8 mouse cellular contexts compared by ENCODE assay signal in genomic region chr11:106065073-106065922, GRCm38 (mm10). TPM values are rescaled to one million over a fixed set of nuclear protein-coding genes. Genes with fewer than 3 reads are reported as not detected.
DNase-seq lines count a peak whose midpoint lies in the region; ATAC-seq and TF ChIP-seq lines count a peak whose summit lies in the region.

No protein-coding gene starts in this region.

- no peak for TF ChIP-seq CTCF in MEL (IDR thresholded peaks at IDR 0.05 in 2 of 3, conservative IDR thresholded peaks at IDR 0.05 in 1 of 3; ENCODE audit: control insufficient read depth in 1 of 3, insufficient read depth in 1 of 3, low read depth in 2 of 3, low read length in 3 of 3, poor library complexity in 1 of 3, severe bottlenecking in 1 of 3)

- ATAC-seq in heart, embryonic 12.5 days (ENCODE audit: insufficient number of reproducible peaks, low FRiP score): no peak
- no peak for ATAC-seq in hindbrain, embryonic 12.5 days (ENCODE audit: low FRiP score)
- peak; percentile 49 for ATAC-seq in megakaryocyte-erythroid progenitor cell, adult 5-6 weeks (replicated peaks; ENCODE audit: low FRiP score, low TSS enrichment, poor library complexity, severe bottlenecking)

- H3K9ac ChIP-seq in heart, embryonic 12.5 days: peak overlapping the region; percentile 91
- peak overlapping the region; percentile 50 for H3K9ac ChIP-seq in MEL (ENCODE audit: control insufficient read depth, low read depth, low read length, poor library complexity, severe bottlenecking)
- no peak overlapping the region; the same call in 1 of the 2 replicates for H3K9ac ChIP-seq in hindbrain, embryonic 12.5 days

- H3K9me3 ChIP-seq in heart, embryonic 12.5 days (replicated peaks): no peaks in the 10 kb centered on the region
- H3K9me3 ChIP-seq in MEL (replicated peaks; ENCODE audit: insufficient read depth, low read length): no peaks in the 10 kb centered on the region
- H3K9me3 ChIP-seq in hindbrain, embryonic 12.5 days (replicated peaks): no peaks in the 10 kb centered on the region

- intact Hi-C loops in heart, postnatal 36 days (cut with DNase I): no loop called here

- peaks cover 13% of the 10 kb centered on the region; the same call in 1 of the 2 replicates for H3K4me1 ChIP-seq in heart, embryonic 12.5 days (replicated peaks)
- peaks cover 5 to 12% of the 10 kb centered on the region in 2 experiments for H3K4me1 ChIP-seq in MEL (ENCODE audit: control insufficient read depth in 1 of 2, insufficient read depth in 2 of 2, low read length in 2 of 2)
- H3K4me1 ChIP-seq in hindbrain, embryonic 12.5 days: peaks cover 8% of the 10 kb centered on the region

- no peak for TF ChIP-seq POLR2A in MEL (IDR thresholded peaks at IDR 0.05; ENCODE audit: control insufficient read depth in 1 of 2, insufficient read depth in 1 of 2, low read depth in 1 of 2, low read length in 2 of 2, poor library complexity in 1 of 2)

- H3K36me3 ChIP-seq in heart, embryonic 12.5 days: peaks cover 11% of the 10 kb centered on the region
- peaks cover 0 to 14% of the 10 kb centered on the region in 2 experiments; a peak in 2 of 4 replicates for H3K36me3 ChIP-seq in MEL (ENCODE audit: control insufficient read depth in 1 of 2, insufficient read depth in 2 of 2, low read length in 2 of 2)
- H3K36me3 ChIP-seq in hindbrain, embryonic 12.5 days: no peaks in the 10 kb centered on the region; the same call in 1 of the 2 replicates

- H3K4me2 ChIP-seq in heart, embryonic 12.5 days: peak overlapping the region; percentile 77
- peak overlapping the region; percentile 76 for H3K4me2 ChIP-seq in hindbrain, embryonic 12.5 days (replicated peaks)

- H3K27me3 ChIP-seq in heart, embryonic 12.5 days (replicated peaks): no peaks in the 10 kb centered on the region
- H3K27me3 ChIP-seq in MEL (ENCODE audit: control insufficient read depth in 1 of 2, insufficient read depth in 2 of 2, low read length in 2 of 2): no peaks in the 10 kb centered on the region
- H3K27me3 ChIP-seq in hindbrain, embryonic 12.5 days: no peaks in the 10 kb centered on the region

- peak overlapping the region; percentile 86 for H3K4me3 ChIP-seq in heart, embryonic 12.5 days
- peak overlapping the region; percentile 66 to 76 for H3K4me3 ChIP-seq in MEL (ENCODE audit: control insufficient read depth in 1 of 2, insufficient read depth in 1 of 2, low read depth in 2 of 2, low read length in 2 of 2)
- peak overlapping the region; percentile 69 for H3K4me3 ChIP-seq in hindbrain, embryonic 12.5 days

- no peak overlapping the region for H3K27ac ChIP-seq in heart, embryonic 12.5 days (ENCODE audit: poor library complexity, severe bottlenecking)
- peak overlapping the region; percentile 66 for H3K27ac ChIP-seq in MEL (ENCODE audit: control insufficient read depth, low read depth, low read length)
- no peak overlapping the region for H3K27ac ChIP-seq in hindbrain, embryonic 12.5 days

- DNase-seq in heart, postnatal 36 days: no peak
- DNase-seq in MEL (ENCODE audit: low read depth, low spot score) (peak; percentile 58), MN1 (ENCODE audit: low spot score) (no peak)
- no peak for DNase-seq in urinary bladder, adult 2 months (ENCODE audit: low spot score)
- DNase-seq in thymus, postnatal 10 days (ENCODE audit: low spot score in 2 of 2): no peak

- TF ChIP-seq EP300 in MEL (IDR thresholded peaks at IDR 0.05; ENCODE audit: low read depth in 1 of 2, low read length in 2 of 2): peak; percentile 69 to 84

- TF ChIP-seq RAD21 in MEL (IDR thresholded peaks at IDR 0.05; ENCODE audit: low read depth, low read length): no peak; the same call in 1 of the 2 replicates

- WGBS in heart, embryonic 12.5 days: 41% methylated on average over 18 of the region's 18 CpGs
- 45% methylated on average over 18 of the region's 18 CpGs for WGBS in hindbrain, embryonic 12.5 days

- H3K79me2 ChIP-seq in MEL (ENCODE audit: control insufficient read depth, insufficient read depth, low read length, poor library complexity): peaks cover 5% of the 10 kb centered on the region

TF ChIP-seq in MEL, 35 proteins besides CTCF, POLR2A, EP300 and RAD21 (continues in another document):
- TF ChIP-seq E2F4 (IDR thresholded peaks at IDR 0.05; ENCODE audit: borderline replicate concordance, low read depth, low read length): 0 out of 2 replicates have a peak, but pooled peaks have one; percentile 34
- TF ChIP-seq NRF1 (IDR thresholded peaks at IDR 0.05; ENCODE audit: insufficient read depth, low read depth, low read length, poor library complexity, severe bottlenecking): no peak
- peak; percentile 82 for TF ChIP-seq ETS1 (IDR thresholded peaks at IDR 0.05; ENCODE audit: low read depth, low read length)
- peak; percentile 53 for TF ChIP-seq TAL1 (IDR thresholded peaks at IDR 0.05; ENCODE audit: low read length)
- 0 out of 2 replicates have a peak, but pooled peaks have one; percentile 12 for TF ChIP-seq MAFK (IDR thresholded peaks at IDR 0.05; ENCODE audit: borderline replicate concordance, low read depth, low read length)
- TF ChIP-seq TBP (IDR thresholded peaks at IDR 0.05; ENCODE audit: low read depth, low read length): no peak
- TF ChIP-seq MEF2A (IDR thresholded peaks at IDR 0.05; ENCODE audit: extremely low read depth, insufficient replicate concordance, low read depth, low read length, poor library complexity, severe bottlenecking): no peak
- TF ChIP-seq MAZ (IDR thresholded peaks at IDR 0.05; ENCODE audit: low read depth, low read length): no peak
- TF ChIP-seq USF1 (IDR thresholded peaks at IDR 0.05; ENCODE audit: low read depth, low read length): peak; percentile 63; the same call in 1 of the 2 replicates
- no peak; the same call in 1 of the 2 replicates for TF ChIP-seq ZMIZ1 (IDR thresholded peaks at IDR 0.05; ENCODE audit: low read depth, low read length)
- TF ChIP-seq JUND (IDR thresholded peaks at IDR 0.05; ENCODE audit: low read depth, low read length): no peak
- TF ChIP-seq MXI1 (IDR thresholded peaks at IDR 0.05; ENCODE audit: low read depth, low read length): no peak
- TF ChIP-seq UBTF (IDR thresholded peaks at IDR 0.05; ENCODE audit: borderline replicate concordance, insufficient read depth, low read depth, low read length): no peak
- peak; percentile 80 for TF ChIP-seq GATA1 (IDR thresholded peaks at IDR 0.05; ENCODE audit: low read depth, low read length)
- TF ChIP-seq ZNF384 (IDR thresholded peaks at IDR 0.05; ENCODE audit: low read depth, low read length): peak; percentile 84
- TF ChIP-seq SIN3A (IDR thresholded peaks at IDR 0.05; ENCODE audit: low read length): no peak; the same call in 1 of the 2 replicates
- no peak; the same call in 1 of the 2 replicates for TF ChIP-seq SMC3 (IDR thresholded peaks at IDR 0.05; ENCODE audit: low read depth, low read length)
- TF ChIP-seq MAX (IDR thresholded peaks at IDR 0.05; ENCODE audit: low read length): no peak

RNA-seq across cellular contexts. Expression of gene Taco1, which starts 0.6 kb away (rescaled TPM):
- polyA plus RNA-seq in heart, embryonic 12.5 days (2016; fragmentation: Nextera tagmentation; extraction: Ambion mirVana): 9.0 and 11.8 TPM in 2 replicates
- 10 to 100 TPM; 63.3 to 67.3 TPM for total RNA-seq in heart, postnatal 36 days (2021)
- 33.3 and 35.0 TPM in 2 replicates for total RNA-seq in MEL (2012; rRNA removed)
- polyA plus RNA-seq in MEL (2012; ENCODE audit: insufficient read depth in 1 of 2, insufficient read length in 2 of 2, low read depth in 1 of 2, low replicate concordance in 2 of 2, missing spikeins in 1 of 2): 10 to 100 TPM in 1 of 2 experiments, not detected in 1; 33.1 TPM
- polyA plus RNA-seq in hindbrain, embryonic 12.5 days (2016; fragmentation: Nextera tagmentation; extraction: Ambion mirVana): 9.0 and 9.2 TPM in 2 replicates
- total RNA-seq in megakaryocyte-erythroid progenitor cell, adult 5-6 weeks (2014; fragmentation: Nextera tagmentation): 8.3 and 9.0 TPM in 2 replicates
- 15.2 and 29.7 TPM in 2 replicates for total RNA-seq in megakaryocyte-erythroid progenitor cell, adult 5-6 weeks (2017)
- 11.3 and 13.1 TPM in 2 replicates for polyA plus RNA-seq in urinary bladder, adult 2 months (2012; rRNA removed)

RNA-seq across cellular contexts. Expression of gene Map3k3, which starts 19.1 kb away (rescaled TPM):
- 35.0 and 35.3 TPM in 2 replicates for polyA plus RNA-seq in heart, embryonic 12.5 days (2016; fragmentation: Nextera tagmentation; extraction: Ambion mirVana)
- 10 to 100 TPM; 38.7 to 44.4 TPM for total RNA-seq in heart, postnatal 36 days (2021)
- 10.5 and 14.6 TPM in 2 replicates for total RNA-seq in MEL (2012; rRNA removed)
- polyA plus RNA-seq in MEL (2012; ENCODE audit: insufficient read depth in 1 of 2, insufficient read length in 2 of 2, low read depth in 1 of 2, low replicate concordance in 2 of 2, missing spikeins in 1 of 2): 10 to 100 TPM in 1 of 2 experiments, not detected in 1; 14.3 TPM
- polyA plus RNA-seq in hindbrain, embryonic 12.5 days (2016; fragmentation: Nextera tagmentation; extraction: Ambion mirVana): 27.0 and 27.9 TPM in 2 replicates
- 10.3 and 19.9 TPM in 2 replicates for total RNA-seq in megakaryocyte-erythroid progenitor cell, adult 5-6 weeks (2014; fragmentation: Nextera tagmentation)
- total RNA-seq in megakaryocyte-erythroid progenitor cell, adult 5-6 weeks (2017): 5.9 and 9.0 TPM in 2 replicates
- polyA plus RNA-seq in urinary bladder, adult 2 months (2012; rRNA removed): 38.1 and 39.1 TPM in 2 replicates

RNA-seq across cellular contexts. Expression of gene Dcaf7, which starts 28.6 kb away (rescaled TPM):
- 62.7 and 69.9 TPM in 2 replicates for polyA plus RNA-seq in heart, embryonic 12.5 days (2016; fragmentation: Nextera tagmentation; extraction: Ambion mirVana)
- 10 to 100 TPM; 40.2 to 42.5 TPM for total RNA-seq in heart, postnatal 36 days (2021)
- 77.4 and 86.9 TPM in 2 replicates for total RNA-seq in MEL (2012; rRNA removed)
- polyA plus RNA-seq in MEL (2012; ENCODE audit: insufficient read depth in 1 of 2, insufficient read length in 2 of 2, low read depth in 1 of 2, low replicate concordance in 2 of 2, missing spikeins in 1 of 2): 10 to 100 TPM; 65.5 to 88.2 TPM
- 122 and 136 TPM in 2 replicates for polyA plus RNA-seq in hindbrain, embryonic 12.5 days (2016; fragmentation: Nextera tagmentation; extraction: Ambion mirVana)
- total RNA-seq in megakaryocyte-erythroid progenitor cell, adult 5-6 weeks (2014; fragmentation: Nextera tagmentation): 53.4 and 63.3 TPM in 2 replicates
- 44.3 and 46.4 TPM in 2 replicates for total RNA-seq in megakaryocyte-erythroid progenitor cell, adult 5-6 weeks (2017)
- polyA plus RNA-seq in urinary bladder, adult 2 months (2012; rRNA removed): 38.9 and 40.4 TPM in 2 replicates

RNA-seq across cellular contexts. Expression of gene Kcnh6, which starts 57.4 kb away (rescaled TPM):
- 0.19 TPM in 1 of 2 replicates, not detected in the other for polyA plus RNA-seq in heart, embryonic 12.5 days (2016; fragmentation: Nextera tagmentation; extraction: Ambion mirVana)
- total RNA-seq in heart, postnatal 36 days (2021): under 1 TPM in 1 of 2 experiments, not detected in 1; 0.16 TPM
- total RNA-seq in MEL (2012; rRNA removed): 0.04 TPM in 1 of 2 replicates, not detected in the other
- polyA plus RNA-seq in MEL (2012; ENCODE audit: insufficient read depth in 1 of 2, insufficient read length in 2 of 2, low read depth in 1 of 2, low replicate concordance in 2 of 2, missing spikeins in 1 of 2): under 1 TPM in 1 of 2 experiments, not detected in 1; 0.07 TPM
- polyA plus RNA-seq in hindbrain, embryonic 12.5 days (2016; fragmentation: Nextera tagmentation; extraction: Ambion mirVana): 0.85 and 1.2 TPM in 2 replicates
- total RNA-seq in megakaryocyte-erythroid progenitor cell, adult 5-6 weeks (2014; fragmentation: Nextera tagmentation): not detected in 2 replicates
- not detected in 2 replicates for total RNA-seq in megakaryocyte-erythroid progenitor cell, adult 5-6 weeks (2017)
- 0.04 TPM in 2 replicates for polyA plus RNA-seq in urinary bladder, adult 2 months (2012; rRNA removed)
